Mouse (Mus musculus): ENCODE measurements at regions not wholly inside any gene's neighbourhood (a gene's known extent, or its start where the extent isn't known, plus 50 kb on each side); places are given as distances from the start of the nearest gene placed in this dataset.

DNA sequence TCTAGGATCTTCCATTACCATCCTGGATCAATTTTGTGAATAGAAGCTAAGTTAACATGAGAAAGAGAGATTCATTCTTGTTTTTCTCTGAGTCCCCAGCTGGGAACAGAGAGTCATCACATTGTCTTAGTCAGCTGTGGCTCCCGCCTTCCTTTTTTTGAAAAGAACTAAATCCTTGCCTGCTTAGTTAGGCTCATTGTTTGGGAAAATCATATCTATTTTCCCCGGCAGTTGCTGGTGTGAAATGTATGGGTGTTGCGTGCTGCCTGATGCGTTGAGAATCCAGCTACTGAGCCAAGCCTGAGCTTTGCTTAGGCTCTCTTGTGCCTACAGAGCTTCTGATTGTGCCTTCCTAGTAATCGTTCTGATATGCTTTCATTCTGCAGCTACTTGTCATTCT, 66.3 kb downstream of the Fam50b start:
- peak; percentile 30 for DNase-seq (ENCODE audit: low read depth, low spot score)

DNA sequence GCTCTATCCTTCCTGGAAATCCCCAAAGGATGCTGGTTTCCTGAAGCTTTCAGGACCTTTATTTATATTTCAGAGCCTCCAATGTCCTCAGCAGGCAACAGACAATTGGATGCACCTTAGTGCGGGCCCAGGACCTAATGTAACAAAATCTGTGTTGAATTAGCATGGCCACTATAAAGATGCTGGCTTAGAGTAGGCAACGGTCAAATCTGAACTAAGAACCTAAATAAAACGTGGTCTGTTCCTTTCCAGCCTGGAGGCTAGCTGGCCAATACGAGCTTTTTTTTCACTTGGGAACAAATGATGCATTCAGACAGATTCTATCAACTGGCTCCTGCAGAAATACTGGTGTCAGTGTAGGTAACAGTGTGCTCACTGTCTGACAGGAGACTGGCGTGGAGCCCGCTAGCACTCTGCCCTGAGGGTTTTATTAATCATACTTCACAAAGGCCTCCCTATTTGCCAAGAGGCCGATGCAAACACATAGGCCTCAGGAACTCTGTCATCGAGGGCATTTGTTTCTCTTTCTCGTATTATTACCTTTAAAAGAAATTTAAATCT, 68.5 kb upstream of the Prpf4b start:
- DNase-seq (ENCODE audit: low read depth, low spot score), result no peak

DNA sequence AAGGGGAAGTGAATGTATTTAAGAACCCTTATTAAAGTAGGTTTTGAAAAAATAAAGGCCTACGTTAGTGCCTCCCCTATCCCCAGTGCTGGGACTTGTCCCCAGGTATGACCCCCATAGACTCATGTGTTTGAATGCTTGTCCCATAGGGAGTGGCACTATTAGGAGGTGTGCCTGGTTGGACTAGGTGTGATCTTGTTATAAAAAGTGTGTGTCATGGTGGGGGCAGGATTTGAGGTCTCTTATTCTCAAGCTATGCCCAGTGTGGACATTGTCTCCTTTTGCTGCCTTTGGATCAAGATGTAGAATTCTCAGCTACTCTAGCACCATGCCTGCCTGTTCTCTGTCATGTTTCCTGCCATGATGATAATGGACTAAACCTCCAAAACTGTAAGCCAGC, 65.6 kb upstream of the Prpf4b start:
- no peak for DNase-seq (ENCODE audit: low read depth, low spot score)

DNA sequence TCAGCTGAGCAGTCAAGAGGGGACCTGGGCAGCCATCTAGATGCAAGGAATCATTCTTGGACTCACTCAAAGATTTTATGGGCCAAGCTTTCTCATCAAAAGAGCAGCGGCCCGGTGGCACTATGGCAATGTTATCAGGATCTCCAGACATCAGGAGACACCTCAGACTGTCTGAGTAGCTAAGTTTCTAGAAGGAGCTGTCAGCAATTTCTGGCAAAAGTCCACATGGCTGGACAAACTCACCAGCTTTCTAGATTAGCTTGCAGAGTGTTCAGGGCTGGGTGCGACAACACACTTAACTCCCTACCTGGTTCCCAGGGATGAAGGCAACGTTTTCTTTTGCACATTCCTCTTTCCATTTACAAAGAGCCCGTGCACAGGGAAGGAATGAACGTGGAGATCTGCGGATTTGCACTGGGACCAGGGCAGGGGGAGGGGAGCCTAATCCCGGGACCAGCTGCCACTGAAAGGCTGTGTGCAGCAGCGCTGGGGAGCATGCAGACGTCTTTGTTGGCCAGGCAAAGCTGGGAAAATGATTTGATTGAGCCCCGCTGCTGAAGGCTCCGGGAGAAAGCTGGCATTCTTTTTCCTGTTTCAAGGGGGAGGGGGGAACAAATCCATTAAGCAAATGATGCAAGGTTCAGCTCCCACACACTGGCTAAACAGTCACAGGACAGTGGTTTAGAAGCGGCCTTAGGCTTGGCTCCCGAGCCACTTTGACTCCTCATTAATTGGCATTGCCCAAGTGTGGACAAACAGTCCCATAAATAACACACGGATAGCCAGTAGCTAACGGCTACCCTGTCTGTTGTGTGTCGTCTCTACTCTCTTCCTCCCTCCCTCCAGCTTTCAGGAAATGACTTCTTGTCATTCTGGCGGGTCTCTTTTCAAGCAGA, 60.7 kb upstream of the Prpf4b start:
- peak; percentile 16 for DNase-seq (ENCODE audit: low read depth, low spot score)

DNA sequence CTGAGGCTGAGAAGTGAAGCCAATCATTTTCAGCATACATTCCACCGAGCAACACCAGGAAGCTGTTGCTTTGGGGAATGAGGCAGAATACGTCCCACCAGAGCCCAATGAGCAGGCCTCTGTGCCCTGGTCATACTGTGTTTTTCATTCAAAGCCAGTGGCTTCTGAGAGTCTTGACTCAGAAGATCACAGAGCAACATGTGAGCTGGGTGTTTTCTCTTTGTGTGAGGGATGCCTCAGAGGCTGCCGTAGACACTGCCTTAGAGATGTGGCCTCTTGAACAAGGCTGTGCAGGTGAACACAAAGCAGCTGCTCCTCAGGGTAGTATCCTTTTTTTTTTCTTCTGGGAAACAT, 60.1 kb upstream of the Prpf4b start:
- DNase-seq (ENCODE audit: low read depth, low spot score), result no peak

DNA sequence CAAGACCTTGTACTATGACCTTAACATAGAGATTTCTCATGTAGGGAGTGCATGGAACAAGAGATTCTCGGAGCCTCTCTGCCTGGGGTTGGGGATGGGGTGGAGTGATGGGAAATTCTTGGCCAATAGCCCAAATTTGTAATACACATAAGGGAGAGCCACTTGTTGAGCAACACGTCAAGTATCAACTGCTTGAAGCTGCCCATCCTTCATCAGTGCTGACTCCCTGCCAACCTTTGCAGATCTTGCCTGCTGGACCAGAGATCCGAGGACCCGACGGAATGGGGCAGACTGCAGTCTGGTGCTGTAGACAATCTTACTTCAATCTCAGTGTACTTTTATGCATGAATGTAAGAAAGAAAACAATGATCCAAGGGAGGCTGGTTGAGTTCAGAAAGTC, 56.9 kb upstream of the Prpf4b start:
- no peak for DNase-seq (ENCODE audit: low read depth, low spot score)

DNA sequence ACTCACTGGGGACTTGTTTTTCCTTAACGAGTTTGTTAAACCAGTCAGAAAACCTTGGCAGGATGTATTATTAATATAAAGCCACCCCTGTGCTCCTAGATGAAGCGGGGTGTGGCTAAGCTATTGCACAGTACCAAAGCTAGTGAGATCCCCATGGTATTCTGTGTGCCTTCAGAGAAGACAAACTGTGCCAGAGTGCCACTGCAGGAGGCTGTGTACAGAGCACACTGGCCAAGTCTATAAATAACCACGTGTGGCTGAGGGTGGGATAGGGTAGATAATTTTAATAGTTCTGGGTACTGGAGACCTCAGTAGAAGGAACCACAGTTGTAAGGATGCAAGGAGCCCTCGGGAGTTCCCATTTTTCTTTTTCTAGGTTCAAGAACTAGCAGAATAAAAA, 54.7 kb upstream of the Prpf4b start:
- no peak for DNase-seq (ENCODE audit: low read depth, low spot score)

DNA sequence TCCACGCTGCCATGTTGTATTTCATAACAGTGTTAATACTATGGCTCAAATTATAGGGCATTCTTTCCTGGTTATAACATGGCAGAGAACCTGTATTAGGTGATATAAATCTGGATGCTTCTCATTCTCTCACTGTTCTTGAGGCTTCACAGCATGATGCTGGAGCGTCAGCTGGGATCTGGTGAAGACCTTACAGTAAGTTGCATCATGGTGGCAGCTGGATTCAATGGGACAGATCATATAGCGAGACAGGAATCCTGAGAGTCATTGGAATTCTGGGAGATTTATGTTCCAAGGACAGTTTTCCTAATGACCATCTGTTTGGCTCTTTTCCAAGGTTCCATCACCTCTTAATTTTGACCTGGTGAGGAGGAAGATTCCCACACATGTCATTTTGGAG, 53.2 kb upstream of the Prpf4b start:
- no peak for DNase-seq (ENCODE audit: low read depth, low spot score)

DNA sequence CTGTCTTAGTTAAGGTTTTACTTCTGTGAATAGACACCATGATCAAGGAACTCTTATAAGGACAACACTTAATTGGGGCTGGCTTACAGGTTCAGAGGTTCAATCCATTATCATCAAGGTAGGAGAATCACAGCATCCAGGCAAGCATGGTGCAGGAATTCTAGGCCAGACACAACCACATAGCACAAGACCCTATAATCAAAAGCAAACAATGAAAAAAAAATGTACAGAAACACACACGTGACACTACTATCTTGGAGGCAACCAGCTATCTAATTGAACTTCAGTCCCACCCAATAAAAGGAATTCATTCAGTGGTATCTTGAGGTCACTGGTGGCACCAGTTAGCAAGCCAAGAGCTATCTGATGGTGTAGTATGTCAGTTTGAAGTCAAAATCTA, 50.9 kb upstream of the Prpf4b start:
- DNase-seq (ENCODE audit: low read depth, low spot score), result no peak

Data from R1 (cell line).